8 mouse cellular contexts compared by ENCODE assay signal in genomic region chr2:113390935-113391334, GRCm38 (mm10).
DNase-seq lines count a peak whose midpoint lies in the region; ATAC-seq and TF ChIP-seq lines count a peak whose summit lies in the region.

No protein-coding gene starts in this region.

- TF ChIP-seq RAD21 in CH12.LX (IDR thresholded peaks at IDR 0.05; ENCODE audit: low read depth, low read length), result peak; percentile 82

- H3K27ac ChIP-seq in gastrocnemius, adult 2 months, result no peak overlapping the region
- no peak overlapping the region for H3K27ac ChIP-seq in CH12.LX (ENCODE audit: insufficient read depth, low read depth)
- H3K27ac ChIP-seq in embryonic facial prominence, embryonic 14.5 days (replicated peaks; ENCODE audit: low read depth, low read length), result no peak overlapping the region
- no peak overlapping the region for H3K27ac ChIP-seq in intestine, postnatal 0 days (ENCODE audit: low read depth, low read length)

- no peaks in the 10 kb centered on the region for H3K79me2 ChIP-seq in CH12.LX (replicated peaks; ENCODE audit: control insufficient read depth, extremely low read depth, insufficient read depth, poor library complexity, severe bottlenecking)

- peaks cover 0 to 5% of the 10 kb centered on the region in 2 experiments; a peak in 1 of 4 replicates for H3K4me1 ChIP-seq in CH12.LX (ENCODE audit: control insufficient read depth in 1 of 2, insufficient read depth in 2 of 2)
- H3K4me1 ChIP-seq in embryonic facial prominence, embryonic 14.5 days (ENCODE audit: control insufficient read depth, insufficient read depth, low read length), result no peaks in the 10 kb centered on the region
- H3K4me1 ChIP-seq in intestine, postnatal 0 days (replicated peaks; ENCODE audit: control insufficient read depth, insufficient read depth, low read length), result no peaks in the 10 kb centered on the region

- H3K4me3 ChIP-seq in gastrocnemius, adult 2 months, result no peak overlapping the region
- no peak overlapping the region for H3K4me3 ChIP-seq in CH12.LX (replicated peaks in 1 of 3; ENCODE audit: low read depth in 2 of 3, low read length in 2 of 3, poor library complexity in 1 of 3)
- no peak overlapping the region for H3K4me3 ChIP-seq in embryonic facial prominence, embryonic 14.5 days (ENCODE audit: low read depth, low read length)
- no peak overlapping the region for H3K4me3 ChIP-seq in intestine, postnatal 0 days (ENCODE audit: low read depth, low read length)

- no peak overlapping the region for H3K9ac ChIP-seq in CH12.LX (ENCODE audit: insufficient read depth, low read depth)
- no peak overlapping the region for H3K9ac ChIP-seq in embryonic facial prominence, embryonic 14.5 days (ENCODE audit: low read depth, low read length)
- no peak overlapping the region for H3K9ac ChIP-seq in intestine, postnatal 0 days (ENCODE audit: low read depth, low read length)

- H3K36me3 ChIP-seq in CH12.LX (replicated peaks in 1 of 2; ENCODE audit: control insufficient read depth in 1 of 2, insufficient read depth in 1 of 2, low read length in 1 of 2), result no peaks in the 10 kb centered on the region
- H3K36me3 ChIP-seq in embryonic facial prominence, embryonic 14.5 days (ENCODE audit: control insufficient read depth, insufficient read depth, low read length), result no peaks in the 10 kb centered on the region
- H3K36me3 ChIP-seq in intestine, postnatal 0 days (ENCODE audit: control insufficient read depth, insufficient read depth), result no peaks in the 10 kb centered on the region

- in situ Hi-C loops in CH12.LX (cut with MboI; ENCODE audit: low pct_ligation_motif_present, low pct_unique_long_range_greater_than_20kb, low sequenced_read_pairs), result no loop called here

- peak; percentile 81 for TF ChIP-seq CTCF in gastrocnemius, adult 2 months (IDR thresholded peaks at IDR 0.05)
- peak; percentile 67 to 88 for TF ChIP-seq CTCF in CH12.LX (conservative IDR thresholded peaks at IDR 0.05 in 1 of 2, IDR thresholded peaks at IDR 0.05 in 1 of 2; ENCODE audit: low read depth in 2 of 2, low read length in 2 of 2)
- peak; percentile 91 for TF ChIP-seq CTCF in intestine, postnatal 0 days (IDR thresholded peaks at IDR 0.05; ENCODE audit: low read depth)

- peak; percentile 78 for ATAC-seq in embryonic facial prominence, embryonic 14.5 days (ENCODE audit: low read depth)
- ATAC-seq in intestine, postnatal 0 days, result peak; percentile 65
- peak; percentile 90 for ATAC-seq in megakaryocyte-erythroid progenitor cell, adult 5-6 weeks (replicated peaks; ENCODE audit: low FRiP score, low TSS enrichment, poor library complexity, severe bottlenecking)

- no peaks in the 10 kb centered on the region for H3K27me3 ChIP-seq in CH12.LX (replicated peaks)
- no peaks in the 10 kb centered on the region for H3K27me3 ChIP-seq in embryonic facial prominence, embryonic 14.5 days (replicated peaks; ENCODE audit: control insufficient read depth, insufficient read depth, low read length)
- no peaks in the 10 kb centered on the region for H3K27me3 ChIP-seq in intestine, postnatal 0 days (replicated peaks; ENCODE audit: control insufficient read depth, insufficient read depth, low read length)

- dilution Hi-C loops in CH12.LX (cut with MboI; ENCODE audit: extremely low pct_ligation_motif_present, extremely low pct_unique_long_range_greater_than_20kb, low sequenced_read_pairs), result no loop called here

- H3K4me2 ChIP-seq in CH12.LX (ENCODE audit: insufficient read depth, low read depth, poor library complexity, severe bottlenecking), result no peak overlapping the region
- H3K4me2 ChIP-seq in embryonic facial prominence, embryonic 14.5 days (ENCODE audit: low read depth, low read length), result no peak overlapping the region
- H3K4me2 ChIP-seq in intestine, postnatal 0 days (replicated peaks; ENCODE audit: low read depth), result no peak overlapping the region

- intact Hi-C loops in gastrocnemius, adult 2 months (cut with DNase I), result loop anchor here (1.0 to 2.0 kb wide), 2 partner anchors 40 to 78 kb away; no protein-coding TSS in a partner anchor

- TF ChIP-seq EP300 in CH12.LX (IDR thresholded peaks at IDR 0.05; ENCODE audit: low read length), result no peak

- DNase-seq in gastrocnemius, adult 2 months, result no peak
- DNase-seq in gastrocnemius, postnatal 4 days (ENCODE audit: low spot score in 2 of 2), result no peak
- peak; percentile 58 for DNase-seq in CH12.LX (ENCODE audit: extremely low read depth)
- peak; percentile 61 for DNase-seq in embryonic facial prominence, embryonic 14.5 days (ENCODE audit: low spot score)
- DNase-seq in cerebellum, adult 9-11 months, result no peak
- DNase-seq in right cerebral cortex, postnatal 4 days, result no peak

- 48% methylated on average over 3 of the region's 3 CpGs for WGBS in embryonic facial prominence, embryonic 14.5 days
- WGBS in intestine, postnatal 0 days, result 49% methylated on average over 3 of the region's 3 CpGs

- no peak for TF ChIP-seq POLR2A in CH12.LX (IDR thresholded peaks at IDR 0.05; ENCODE audit: low read depth, low read length)

- H3K9me3 ChIP-seq in CH12.LX (replicated peaks; ENCODE audit: low read length), result no peaks in the 10 kb centered on the region
- H3K9me3 ChIP-seq in embryonic facial prominence, embryonic 14.5 days (ENCODE audit: control insufficient read depth, low read length), result no peaks in the 10 kb centered on the region
- no peaks in the 10 kb centered on the region for H3K9me3 ChIP-seq in intestine, postnatal 0 days (ENCODE audit: control insufficient read depth)

TF ChIP-seq in CH12.LX, 34 proteins besides CTCF, POLR2A, EP300 and RAD21:
- TF ChIP-seq MAFK (IDR thresholded peaks at IDR 0.05; ENCODE audit: insufficient replicate concordance, low read length), result no peak
- TF ChIP-seq USF2 (conservative IDR thresholded peaks at IDR 0.05; ENCODE audit: low read depth, low read length), result no peak
- TF ChIP-seq TCF12 (IDR thresholded peaks at IDR 0.05; ENCODE audit: low read depth, low read length), result no peak
- TF ChIP-seq MEF2A (IDR thresholded peaks at IDR 0.05; ENCODE audit: borderline replicate concordance, low read depth, low read length), result no peak
- TF ChIP-seq ZC3H11A (IDR thresholded peaks at IDR 0.05; ENCODE audit: low read depth, low read length), result no peak
- TF ChIP-seq SMC3 (IDR thresholded peaks at IDR 0.05; ENCODE audit: low read depth, low read length), result peak; percentile 69

Comparison
In these comparisons a context has a peak if more than half of its experiments do, and no peak if none do; other contexts are left out.
1. DNase-seq: peak in CH12.LX (single experiment) and embryonic facial prominence, embryonic 14.5 days (single experiment); none in gastrocnemius, adult 2 months (single experiment), gastrocnemius, postnatal 4 days (0 of 2), cerebellum, adult 9-11 months (single experiment) and right cerebral cortex, postnatal 4 days (single experiment).
2. Peak in every context shown above with its lines, with median percentiles within 50 percentile points of each other: CTCF ChIP-seq and ATAC-seq.